Mouse (Mus musculus) liver, embryonic 16.5 days (tissue): ENCODE results near the gene Atf7. TPM values are rescaled to one million over a fixed set of nuclear protein-coding genes. Genes with fewer than 3 reads are reported as not detected.
A peak's percentile ranks its signal among the peaks of the same experiment; 100 is the strongest.

Source experiments
- ATAC-seq: fragments of 200-750 bp; cut with Nextera tagmentation; 2 replicates; pipeline ENCODE4 v1.8.0; 2017; ENCODE audit warnings: low read depth, mild to moderate bottlenecking, moderate number of reproducible peaks, moderate library complexity
- H3K27ac ChIP-seq: fragments of 300-500 bp; sonication (generic); 2 replicates; pipeline ENCODE4 v1.5.1; 2014; ENCODE audit warnings: mild to moderate bottlenecking, low read length
- H3K27me3 ChIP-seq: fragments of 300-500 bp; sonication (generic); 2 replicates; pipeline ENCODE4 v1.6.1; 2014; ENCODE audit warnings: low read depth, low read length, mixed read lengths; ENCODE audit not compliant: control insufficient read depth, insufficient read depth
- H3K36me3 ChIP-seq: fragments of 300-500 bp; sonication (generic); 2 replicates; pipeline ENCODE4 v1.6.1; 2014; ENCODE audit warnings: mild to moderate bottlenecking; ENCODE audit not compliant: control insufficient read depth, insufficient read depth
- H3K4me1 ChIP-seq: fragments of 300-500 bp; sonication (generic); 2 replicates; pipeline ENCODE4 v1.6.1; 2014; ENCODE audit warnings: low read depth, low read length, mixed read lengths; ENCODE audit not compliant: control insufficient read depth
- H3K4me2 ChIP-seq: fragments of 300-500 bp; sonication (generic); 2 replicates; pipeline ENCODE4 v1.6.1; 2014; ENCODE audit warnings: low read depth, low read length, mixed read lengths
- H3K4me3 ChIP-seq: fragments of 300-500 bp; sonication (generic); 2 replicates; pipeline ENCODE4 v1.5.1; 2014; ENCODE audit warnings: low read depth, mild to moderate bottlenecking, low read length
- H3K9ac ChIP-seq: fragments of 300-500 bp; sonication (generic); 2 replicates; pipeline ENCODE4 v1.6.1; 2014; ENCODE audit warnings: low read depth, low read length
- H3K9me3 ChIP-seq: fragments of 300-500 bp; sonication (generic); replicated peaks from 2 replicates; pipeline ENCODE4 v1.6.1; 2016; ENCODE audit warnings: low read length; ENCODE audit not compliant: control insufficient read depth
- WGBS: fragments of 180-500 bp; shearing (Covaris S2); extraction: QIAGEN DNeasy Blood & Tissue Kit; methylation state at CpG from one replicate; pipeline ENCODE4 v1.1.7; 2014; ENCODE audit not compliant: insufficient replicate concordance; 5-methylcytosine and 5-hydroxymethylcytosine counted together
- polyA plus RNA-seq: library from polyadenylated mRNA; unstranded; fragments of >200 nt; fragmentation: Nextera tagmentation; extraction: Ambion mirVana; gene quantifications from 2 replicates; pipeline ENCODE4 v1.2.1, GENCODE M21; 2015

Atf7 gene
- polyA plus RNA-seq, 1 experiment from 2014 or later = 10.2 TPM

DNA sequence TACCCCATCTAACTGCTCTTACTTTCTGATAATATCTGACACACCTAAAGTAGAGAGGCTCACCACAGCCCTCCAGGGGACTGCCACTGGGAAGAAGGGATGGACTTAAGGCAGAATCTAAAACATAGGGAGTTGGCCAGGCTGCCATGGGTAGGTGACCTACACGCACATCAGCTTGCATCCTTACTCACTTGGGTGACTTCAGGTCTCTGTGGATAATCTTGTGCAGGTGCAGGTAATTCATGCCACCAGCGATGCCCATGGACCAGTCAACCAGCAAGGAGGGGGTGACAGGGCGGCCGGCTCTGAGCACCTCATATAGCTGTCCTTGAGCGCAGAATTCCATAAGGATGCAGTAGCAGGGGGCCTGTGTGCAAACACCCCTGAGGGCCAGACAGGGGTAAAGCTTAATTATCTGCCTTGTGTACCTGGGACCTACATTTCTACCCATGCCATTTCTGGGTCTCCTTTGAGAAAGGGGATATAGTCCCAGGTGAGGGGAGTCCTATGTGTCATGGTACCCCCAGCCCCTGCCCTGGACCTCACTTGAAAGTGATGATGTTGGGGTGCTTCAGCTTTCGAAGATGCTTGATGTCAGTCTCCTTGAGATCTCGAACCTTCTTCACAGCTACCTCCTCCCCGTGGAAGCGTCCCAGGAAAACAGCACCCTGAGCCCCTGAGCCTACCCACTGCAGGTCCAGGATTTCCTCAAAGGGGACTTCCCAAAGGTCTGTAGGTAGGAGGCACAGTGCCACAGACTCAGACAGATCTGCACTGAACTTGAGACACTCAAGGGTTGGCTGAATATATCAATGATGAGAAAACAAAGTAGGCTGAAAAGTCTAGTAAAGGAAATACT is 121.1 kb downstream of the Atf7 start:
- Histone ChIP-seq H3K4me2 (no peak overlapping the region), H3K27ac (no peak overlapping the region), H3K9me3 (no peaks in the 10 kb centered on the region), H3K4me1 (peaks cover 2% of the 10 kb centered on the region; the same call in 1 of the 2 replicates), H3K36me3 (peaks cover 38% of the 10 kb centered on the region), H3K4me3 (no peak overlapping the region), H3K27me3 (no peaks in the 10 kb centered on the region), H3K9ac (no peak overlapping the region)
- 83% methylated on average over 9 of the region's 9 CpGs for WGBS
- ATAC-seq = no peak

- no peak within 1 kb of the TSS for H3K27ac ChIP-seq
These were observed 121.8 kb downstream of the Atf7 start, which contains the start of gene Gm10337 for GRCm38 (mm10) chr15:102503447-102503846. TSS of gene Gm10337 (plus strand) at chr15:102503722.

GRCm38 (mm10) chr15:102502254-102502840 is 122.9 kb downstream of the Atf7 start:
- no peaks in the 10 kb centered on the region for H3K27me3 ChIP-seq
- no peak overlapping the region for H3K27ac ChIP-seq
- H3K9ac ChIP-seq = no peak overlapping the region
- peaks cover 2% of the 10 kb centered on the region; the same call in 1 of the 2 replicates for H3K4me1 ChIP-seq
- H3K9me3 ChIP-seq = no peaks in the 10 kb centered on the region
- no peak overlapping the region for H3K4me2 ChIP-seq
- H3K36me3 ChIP-seq = peaks cover 52% of the 10 kb centered on the region
- H3K4me3 ChIP-seq = no peak overlapping the region
- peak; percentile 52 for ATAC-seq
- 74% methylated on average over 9 of the region's 9 CpGs for WGBS

More at GRCm38 (mm10) chr15:102503447-102503846, 121.8 kb downstream of the Atf7 start, which contains the start of gene Gm10337:
- no peak within 1 kb of the TSS for H3K9ac ChIP-seq
- H3K27me3 ChIP-seq = no peaks in the 10 kb centered on the region
- no peak within 1 kb of the TSS for H3K4me3 ChIP-seq
- 85% methylated on average over 1 of the region's 1 CpGs for WGBS
- peaks cover 2% of the 10 kb centered on the region; the same call in 1 of the 2 replicates for H3K4me1 ChIP-seq
- no peak within 1 kb of the TSS for H3K4me2 ChIP-seq
- no peaks in the 10 kb centered on the region for H3K9me3 ChIP-seq
- ATAC-seq = no peak
- H3K36me3 ChIP-seq = peaks cover 42% of the 10 kb centered on the region

DNA sequence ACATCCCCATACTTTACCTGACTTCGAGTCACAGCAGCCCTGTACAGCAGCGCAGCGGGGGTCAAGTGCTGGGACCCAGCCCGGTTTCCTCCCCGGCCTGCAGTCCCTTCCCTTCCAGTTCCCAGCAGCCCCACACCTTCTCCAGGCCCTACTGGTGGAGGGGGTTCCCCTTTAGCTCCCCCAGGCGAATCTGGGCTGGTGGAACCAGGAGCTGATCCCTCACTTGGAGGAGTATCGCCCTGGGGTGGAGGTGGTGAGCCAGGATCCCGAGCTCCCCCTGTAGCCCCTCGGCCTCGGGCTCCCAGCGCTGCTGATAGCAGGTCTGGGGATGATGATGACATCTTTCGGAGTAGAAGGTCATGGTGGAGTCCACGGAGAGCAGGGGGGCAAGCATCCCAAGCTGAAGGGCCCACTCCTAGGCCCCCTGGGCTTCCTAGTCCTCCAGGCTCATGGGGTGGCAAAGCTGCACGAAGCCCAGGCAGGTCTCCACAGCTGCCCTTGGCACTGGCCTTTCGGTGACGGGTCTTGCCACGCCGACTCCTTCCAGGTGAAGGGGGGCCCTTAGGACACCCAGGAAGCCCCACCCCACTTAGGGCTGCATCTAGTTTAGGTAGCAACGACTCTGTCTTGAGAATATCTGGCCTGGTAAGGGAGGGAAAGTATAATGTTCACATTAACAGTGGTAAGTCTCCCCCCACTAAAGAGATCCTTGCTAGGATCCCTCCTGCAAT is 124.0 kb downstream of the Atf7 start:
- WGBS = 86% methylated on average over 19 of the region's 19 CpGs
- no peak overlapping the region for H3K4me3 ChIP-seq
- H3K9me3 ChIP-seq = no peaks in the 10 kb centered on the region
- ATAC-seq = no peak
- H3K27me3 ChIP-seq = no peaks in the 10 kb centered on the region
- no peak overlapping the region for H3K9ac ChIP-seq
- peaks cover 2% of the 10 kb centered on the region; the same call in 1 of the 2 replicates for H3K4me1 ChIP-seq
- H3K4me2 ChIP-seq = no peak overlapping the region
- peaks cover 55% of the 10 kb centered on the region for H3K36me3 ChIP-seq
- H3K27ac ChIP-seq = no peak overlapping the region

- H3K4me2 ChIP-seq = no peak overlapping the region
- H3K27ac ChIP-seq = no peak overlapping the region
- H3K4me1 ChIP-seq = peaks cover 2% of the 10 kb centered on the region; the same call in 1 of the 2 replicates
- no peaks in the 10 kb centered on the region for H3K27me3 ChIP-seq
- peaks cover 58% of the 10 kb centered on the region for H3K36me3 ChIP-seq
- H3K9ac ChIP-seq = no peak overlapping the region
- WGBS = 84% methylated on average over 5 of the region's 5 CpGs
- no peak for ATAC-seq
- no peaks in the 10 kb centered on the region for H3K9me3 ChIP-seq
- H3K4me3 ChIP-seq = no peak overlapping the region
These were observed 124.8 kb downstream of the Atf7 start for GRCm38 (mm10) chr15:102500479-102500878.

DNA sequence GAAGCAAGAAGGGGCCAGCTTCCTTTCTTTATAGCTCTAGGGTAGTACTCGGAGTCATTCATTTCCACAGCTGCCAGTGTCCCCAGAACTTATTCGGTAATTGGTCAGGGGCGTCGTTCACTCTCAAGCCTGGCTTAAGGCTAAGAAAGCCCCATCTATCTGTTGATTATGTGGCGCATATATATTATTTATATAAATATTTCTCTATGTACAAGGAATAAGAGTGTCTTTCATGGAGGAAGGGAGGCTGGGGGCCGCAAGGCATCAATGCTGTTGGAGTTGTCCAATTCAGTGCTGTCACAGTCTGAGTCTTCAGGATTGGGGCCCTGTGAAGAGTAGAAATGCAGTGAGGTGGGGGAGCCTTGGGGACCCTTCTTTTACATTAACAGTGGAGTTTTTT is 125.4 kb downstream of the Atf7 start:
- Histone ChIP-seq H3K4me3 (no peak overlapping the region), H3K27me3 (no peaks in the 10 kb centered on the region), H3K4me1 (no peaks in the 10 kb centered on the region), H3K36me3 (peaks cover 65% of the 10 kb centered on the region), H3K9me3 (no peaks in the 10 kb centered on the region), H3K27ac (no peak overlapping the region), H3K4me2 (no peak overlapping the region), H3K9ac (no peak overlapping the region)
- 89% methylated on average over 6 of the region's 6 CpGs for WGBS
- ATAC-seq = no peak

DNA sequence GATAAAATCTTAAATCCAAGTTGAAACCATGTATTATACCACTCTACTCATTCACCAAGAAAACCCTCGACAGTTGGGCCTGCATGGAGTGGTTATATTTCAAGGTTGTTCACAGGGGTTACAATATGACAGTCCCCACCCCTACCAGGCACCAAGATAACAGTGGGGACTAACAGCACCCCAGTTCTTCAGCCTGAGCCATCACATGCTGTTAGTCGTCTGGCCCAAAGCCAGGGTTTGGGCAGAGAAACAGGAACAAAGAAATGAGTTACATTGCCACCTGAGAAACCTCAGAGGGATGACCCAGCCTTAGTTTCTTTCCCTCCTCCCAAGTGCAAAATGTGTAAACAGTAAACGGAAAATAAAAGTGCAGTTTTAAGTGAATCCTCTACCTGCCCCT is 125.9 kb downstream of the Atf7 start:
- Histone ChIP-seq H3K36me3 (peaks cover 68% of the 10 kb centered on the region), H3K9ac (no peak overlapping the region), H3K27ac (no peak overlapping the region), H3K9me3 (no peaks in the 10 kb centered on the region), H3K4me3 (no peak overlapping the region), H3K4me2 (no peak overlapping the region), H3K27me3 (no peaks in the 10 kb centered on the region), H3K4me1 (no peaks in the 10 kb centered on the region)
- 67% methylated on average over 3 of the region's 3 CpGs for WGBS
- no peak for ATAC-seq

DNA sequence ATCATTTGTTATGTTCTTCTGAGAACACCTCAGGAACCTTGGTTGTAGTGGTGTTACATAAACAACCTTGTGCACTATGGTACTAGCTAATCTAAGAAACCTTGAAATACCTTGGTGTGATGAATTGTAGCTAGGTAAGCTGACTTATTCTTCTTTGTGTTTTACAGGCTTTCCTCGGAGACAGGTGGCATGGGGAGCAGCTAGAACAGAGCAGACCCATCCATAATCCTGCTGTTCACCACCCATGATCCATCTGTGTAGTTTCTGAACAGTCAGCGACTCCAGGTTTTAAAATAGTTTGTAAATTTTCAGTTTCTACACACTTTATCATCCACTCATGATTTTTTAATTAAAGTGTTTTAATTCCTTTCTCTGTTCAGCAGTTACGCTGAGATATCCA is 126.9 kb downstream of the Atf7 start:
- Histone ChIP-seq H3K36me3 (peaks cover 70% of the 10 kb centered on the region), H3K27ac (no peak overlapping the region), H3K9me3 (no peaks in the 10 kb centered on the region), H3K4me2 (no peak overlapping the region), H3K4me1 (no peaks in the 10 kb centered on the region), H3K9ac (no peak overlapping the region), H3K27me3 (no peaks in the 10 kb centered on the region), H3K4me3 (no peak overlapping the region)
- WGBS = 89% methylated on average over 3 of the region's 3 CpGs
- ATAC-seq = no peak
